Mouse (Mus musculus) erythroid progenitor cell, adult 5-6 weeks (primary cell): Measurements from ENCODE around the gene Enpep. TPM values are rescaled to one million over a fixed set of nuclear protein-coding genes. Genes with fewer than 3 reads are reported as not detected.

Source experiments
- ATAC-seq: replicated peaks from 2 replicates; pipeline ENCODE4 v1.8.0; 2016; ENCODE audit warnings: moderate number of reproducible peaks, mild to moderate bottlenecking, moderate TSS enrichment, inconsistent platforms; ENCODE audit not compliant: poor library complexity, low FRiP score, severe bottlenecking
- total RNA-seq, 2 experiments: library from RNA; stranded (forward) in 1 of 2; stranded (reverse) in 1 of 2; fragments of 150-400 nt in 1 of 2; fragments of 186-747, 209-891 nt in 1 of 2; gene quantifications; 2 replicates each; pipeline versions ENCODE4 v1.2.3 to v1.2.4; 2015 to 2017; ENCODE audit warnings: low replicate concordance in 2 of 2

Gene Enpep
- total RNA-seq, 2 experiments from 2014 or later = 0.84 to 2.6 TPM

DNA sequence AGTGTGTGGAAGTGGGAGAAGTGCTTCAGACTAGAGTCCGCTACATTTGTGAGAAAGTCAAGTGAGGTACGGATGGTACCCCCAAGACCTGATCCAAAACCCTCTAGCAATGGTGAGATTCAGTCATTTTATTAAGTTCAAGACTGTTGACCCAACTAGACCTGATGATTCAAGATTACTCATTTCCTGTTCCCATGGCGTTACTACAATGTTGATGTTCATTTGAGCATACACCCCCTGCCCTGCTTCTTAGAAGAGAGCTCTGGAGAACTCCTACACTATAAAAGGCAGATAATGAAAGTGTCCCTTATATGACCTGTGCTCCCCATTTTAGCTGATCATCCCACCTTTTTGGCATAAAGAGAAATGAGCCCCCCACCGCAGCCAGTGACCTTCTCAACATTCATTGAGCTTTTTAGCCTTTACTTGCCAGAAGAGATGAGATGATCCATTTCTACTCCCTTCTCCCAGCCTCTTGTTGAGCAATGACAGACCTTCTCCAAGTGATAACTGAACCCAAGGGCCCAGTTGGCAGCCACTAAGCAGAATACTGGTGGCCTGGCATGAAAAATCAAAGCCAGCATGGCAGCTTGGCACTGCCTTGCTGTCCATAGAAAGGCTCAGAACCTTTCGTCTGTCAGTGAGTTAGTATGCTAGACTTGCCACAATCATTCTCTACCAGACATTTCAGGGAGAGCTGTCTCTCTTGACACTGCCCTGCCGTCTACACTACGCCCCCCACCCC is 18.7 kb downstream of the Enpep start:
- no peak for ATAC-seq

DNA sequence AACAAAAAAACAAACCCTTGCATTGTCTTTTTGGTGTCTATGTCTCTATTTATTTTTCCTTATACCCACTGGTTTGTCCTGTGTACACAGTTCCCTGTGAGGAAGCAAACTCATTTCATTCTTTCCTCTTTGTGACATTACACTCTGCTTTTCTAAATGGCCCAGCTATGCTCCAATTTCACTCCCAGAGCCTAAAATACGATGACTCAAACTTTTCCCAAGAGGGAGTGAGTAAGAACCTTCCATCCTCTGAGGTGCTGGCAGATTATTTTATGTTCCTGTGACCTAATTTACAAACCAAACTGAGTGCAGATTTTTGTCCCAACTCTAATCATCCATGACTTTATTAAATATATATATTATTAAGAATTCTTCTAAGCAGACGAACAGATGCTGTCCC is 19.3 kb downstream of the Enpep start:
- ATAC-seq = no peak

- ATAC-seq = no peak
Observed at GRCm38 (mm10) chr3:129312511-129312910, 20.0 kb downstream of the Enpep start.

- ATAC-seq = no peak
Observed at GRCm38 (mm10) chr3:129311951-129312350, 20.6 kb downstream of the Enpep start.

- no peak for ATAC-seq
Observed at GRCm38 (mm10) chr3:129309926-129310325, 22.6 kb downstream of the Enpep start.

GRCm38 (mm10) chr3:129308876-129309275 is 23.6 kb downstream of the Enpep start:
- no peak for ATAC-seq

DNA sequence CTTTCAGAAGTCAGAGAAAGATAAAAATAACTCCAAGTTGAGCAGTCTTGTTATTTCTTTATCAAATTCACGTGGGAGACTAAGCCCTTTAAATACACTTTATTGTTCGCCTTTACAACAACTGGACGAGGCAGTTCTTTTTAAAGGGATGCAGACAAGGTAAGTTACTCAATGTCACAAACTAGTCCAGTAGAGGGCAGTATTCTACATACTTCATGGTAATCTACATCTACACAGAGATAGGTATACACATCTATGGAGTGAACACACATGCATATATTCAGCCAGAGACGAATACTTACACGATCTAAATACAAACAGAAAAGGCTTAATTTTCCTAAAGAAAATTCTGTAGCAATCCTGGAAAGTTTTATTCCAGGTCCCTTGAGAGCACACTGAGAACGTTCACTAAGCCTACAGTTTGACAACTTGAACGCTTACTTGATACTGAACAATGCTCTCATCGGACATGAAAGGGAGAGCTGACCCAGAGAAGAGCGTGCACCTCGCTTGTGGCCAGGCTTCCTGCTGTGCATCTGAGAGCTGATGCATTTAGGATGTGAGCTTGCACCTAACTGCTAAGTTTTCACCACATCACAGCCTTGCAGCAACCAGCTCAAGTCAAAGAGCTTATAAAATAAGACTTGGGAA is 24.3 kb downstream of the Enpep start:
- no peak for ATAC-seq

- no peak for ATAC-seq
Observed at GRCm38 (mm10) chr3:129303941-129304340, 28.6 kb downstream of the Enpep start.

DNA sequence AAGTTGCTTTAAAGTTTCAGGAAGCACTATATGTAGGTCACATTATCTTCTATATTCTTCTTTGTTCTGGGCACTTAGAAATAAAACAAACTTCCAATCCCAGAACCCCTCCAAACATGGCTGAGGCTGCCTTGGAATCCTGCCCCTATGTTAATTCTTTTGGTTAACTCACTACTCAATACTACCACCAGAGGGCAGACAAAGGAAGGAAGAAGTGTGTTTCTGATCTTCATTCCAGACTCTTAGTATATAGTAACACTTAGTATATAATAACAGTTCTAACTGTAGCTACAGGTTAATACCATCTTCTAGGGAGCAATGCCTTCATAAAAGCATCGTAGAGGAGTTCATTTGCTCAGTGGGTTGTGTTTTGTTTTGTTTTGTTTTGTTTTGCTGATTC is 32.6 kb downstream of the Enpep start:
- ATAC-seq = no peak

DNA sequence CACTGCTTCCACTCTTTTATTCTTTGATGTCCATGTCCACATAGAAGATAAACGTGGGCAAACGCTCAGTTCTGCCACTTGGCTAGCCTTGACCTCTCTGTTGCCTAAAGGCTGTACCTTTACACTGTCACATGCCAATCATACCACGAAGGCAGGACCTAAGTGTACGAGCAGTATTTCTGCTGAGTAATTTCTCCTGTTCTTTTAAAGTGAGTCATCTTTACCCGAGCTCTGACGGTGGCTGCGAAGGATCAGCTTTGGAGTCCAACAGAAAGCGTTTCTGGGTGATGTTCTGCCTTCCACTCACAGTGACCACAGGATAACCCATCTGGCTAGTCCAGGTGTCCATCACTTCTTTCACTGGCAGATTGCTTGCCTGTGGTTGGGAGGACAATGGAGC is 33.9 kb downstream of the Enpep start:
- no peak for ATAC-seq

DNA sequence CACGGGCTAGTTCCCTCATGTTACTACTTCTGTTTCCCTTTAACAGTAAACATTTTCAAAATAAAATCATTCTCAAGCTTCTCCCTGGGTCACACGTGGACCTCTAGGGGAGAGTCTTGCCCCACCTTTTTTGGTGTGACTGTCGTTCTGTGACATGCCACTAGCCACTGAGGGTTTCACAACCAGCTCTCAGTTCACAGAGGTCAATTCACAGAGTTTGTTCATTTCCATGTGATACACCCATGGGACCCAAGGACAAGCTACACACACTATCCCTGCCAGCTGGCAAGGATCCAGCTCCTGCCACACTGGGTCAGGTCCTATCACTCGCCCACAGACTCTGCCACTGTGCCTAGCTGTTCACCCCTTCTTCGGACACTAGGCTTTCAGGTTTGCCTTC is 35.5 kb downstream of the Enpep start:
- no peak for ATAC-seq

DNA sequence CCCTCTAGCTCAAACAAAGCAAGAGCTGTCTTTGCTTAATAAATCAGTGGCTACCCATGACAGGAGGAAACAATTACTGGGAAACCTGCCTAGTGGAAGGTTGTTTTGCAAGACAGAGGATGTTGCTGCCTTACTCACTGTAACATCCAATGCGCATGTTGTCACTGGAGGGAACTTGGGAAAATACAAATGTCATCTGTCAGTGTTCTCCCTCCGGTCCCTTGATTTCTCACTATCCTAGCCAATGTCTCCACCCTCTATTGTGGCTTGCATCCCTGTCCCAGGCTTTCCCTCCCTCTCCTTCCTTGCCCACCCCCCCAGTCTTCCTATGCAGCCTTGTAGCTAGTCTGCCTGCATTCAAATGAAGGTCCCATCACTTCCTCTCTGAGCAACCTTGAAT is 36.6 kb downstream of the Enpep start:
- no peak for ATAC-seq

GRCm38 (mm10) chr3:129289536-129289935 is 43.0 kb downstream of the Enpep start:
- no peak for ATAC-seq

DNA sequence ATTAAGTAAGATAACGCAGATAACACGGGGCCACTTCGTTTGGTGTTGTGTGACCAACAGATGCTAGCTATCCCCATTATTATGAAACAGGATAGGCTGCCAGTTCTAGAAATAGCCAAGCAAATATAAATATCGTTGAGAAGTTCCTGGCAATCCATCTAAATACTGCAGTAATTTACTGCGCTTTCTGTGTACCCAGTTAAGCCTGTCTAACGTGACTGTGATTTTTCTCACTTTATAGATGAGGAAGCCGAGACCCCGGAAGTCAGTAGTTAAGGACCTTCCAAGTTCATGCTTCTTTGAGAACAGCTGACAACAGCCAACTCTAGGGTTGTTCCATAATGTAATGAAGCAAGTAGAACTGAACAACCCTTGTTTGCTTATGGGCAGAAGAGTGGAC is 45.4 kb downstream of the Enpep start:
- ATAC-seq = no peak

DNA sequence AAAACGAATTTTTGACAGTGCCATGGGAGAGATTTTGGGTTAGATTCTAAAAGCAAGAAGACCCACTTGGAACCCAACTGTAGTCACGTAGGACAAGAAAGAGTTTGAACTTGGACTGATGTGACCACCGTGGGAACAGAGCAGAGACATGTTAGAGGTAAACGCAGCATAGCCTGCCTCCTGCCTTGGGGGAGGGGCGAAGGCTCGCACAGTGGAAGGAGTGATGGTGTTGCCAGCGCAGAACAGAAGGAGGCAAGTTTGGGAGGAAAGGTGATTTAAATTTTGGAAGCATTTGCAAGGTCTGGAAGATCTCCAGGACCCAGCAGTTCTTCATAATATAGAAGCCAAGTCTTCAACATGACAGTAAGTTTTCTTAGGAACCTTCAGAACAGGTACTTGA is 46.1 kb downstream of the Enpep start:
- no peak for ATAC-seq

DNA sequence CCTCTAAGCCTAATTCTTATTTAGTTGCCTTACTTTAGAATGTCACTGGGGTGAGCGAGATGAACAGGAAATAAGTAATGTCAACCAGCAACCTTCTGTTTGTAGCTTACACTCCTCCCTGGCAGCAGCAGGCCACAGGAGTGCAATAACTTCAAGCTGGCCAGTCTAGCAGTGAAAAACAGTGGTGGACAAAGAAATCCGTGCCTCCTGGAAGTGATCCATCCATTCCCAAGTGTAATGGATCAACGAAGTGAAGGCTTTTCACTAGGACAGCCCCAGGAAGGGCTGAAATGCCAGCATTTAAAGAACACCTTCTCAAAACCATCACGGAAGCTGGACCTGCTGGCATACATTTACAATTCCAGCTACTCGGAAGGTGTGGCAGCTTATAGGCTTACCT is 48.2 kb downstream of the Enpep start:
- no peak for ATAC-seq

- no peak for ATAC-seq
Observed at GRCm38 (mm10) chr3:129279441-129279840, 53.1 kb downstream of the Enpep start.

DNA sequence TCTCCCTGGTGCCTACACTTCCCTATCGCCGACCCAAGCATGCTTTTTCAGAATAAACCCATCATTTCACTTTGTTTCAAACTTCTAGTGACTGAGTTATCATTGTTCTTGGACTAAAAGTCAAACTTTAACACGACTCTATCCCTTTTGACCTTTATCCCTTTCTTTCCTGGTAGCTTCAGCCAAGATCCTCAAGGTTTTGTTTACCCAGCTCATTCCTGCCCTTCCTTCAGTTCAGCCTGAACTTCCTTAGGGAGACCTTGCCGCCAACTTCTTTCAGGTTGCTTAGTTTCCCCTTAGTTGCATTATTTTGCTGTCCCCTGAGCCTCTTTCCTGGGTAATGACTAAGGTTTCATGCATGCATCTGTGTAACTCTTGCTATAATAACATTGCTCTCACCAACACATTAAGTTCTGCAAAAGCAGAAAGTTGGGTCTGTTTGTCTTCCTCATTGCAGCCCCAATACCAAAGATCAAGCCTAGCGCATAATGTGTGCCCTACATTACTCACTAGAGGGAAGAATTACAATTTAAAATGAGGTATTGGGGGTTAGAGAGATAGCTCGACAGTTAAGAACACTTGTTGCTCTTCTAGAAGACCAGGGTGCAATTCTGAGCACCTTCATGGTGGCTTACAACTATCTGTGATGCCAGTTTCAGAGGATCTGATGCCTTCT is 59.2 kb downstream of the Enpep start:
- ATAC-seq = no peak

DNA sequence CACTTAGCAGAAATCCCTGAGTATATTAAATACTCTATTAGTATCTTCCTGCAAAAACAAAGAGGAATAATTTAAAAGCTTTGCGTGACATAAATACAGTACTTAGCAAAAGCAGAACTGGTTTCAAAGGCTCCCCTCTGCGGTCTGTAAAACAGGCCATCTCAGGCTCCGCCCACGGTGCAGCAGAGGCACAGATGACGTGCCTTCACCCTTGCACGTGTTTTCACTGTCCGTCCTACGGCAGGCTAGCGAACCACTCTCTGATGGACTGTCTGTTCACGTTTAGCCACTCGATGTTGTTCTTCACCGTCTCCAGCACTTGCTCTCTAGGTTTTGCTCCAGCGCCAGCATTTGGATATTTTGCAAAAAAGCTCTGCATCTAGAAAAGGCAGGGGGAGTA is 62.5 kb downstream of the Enpep start:
- no peak for ATAC-seq

DNA sequence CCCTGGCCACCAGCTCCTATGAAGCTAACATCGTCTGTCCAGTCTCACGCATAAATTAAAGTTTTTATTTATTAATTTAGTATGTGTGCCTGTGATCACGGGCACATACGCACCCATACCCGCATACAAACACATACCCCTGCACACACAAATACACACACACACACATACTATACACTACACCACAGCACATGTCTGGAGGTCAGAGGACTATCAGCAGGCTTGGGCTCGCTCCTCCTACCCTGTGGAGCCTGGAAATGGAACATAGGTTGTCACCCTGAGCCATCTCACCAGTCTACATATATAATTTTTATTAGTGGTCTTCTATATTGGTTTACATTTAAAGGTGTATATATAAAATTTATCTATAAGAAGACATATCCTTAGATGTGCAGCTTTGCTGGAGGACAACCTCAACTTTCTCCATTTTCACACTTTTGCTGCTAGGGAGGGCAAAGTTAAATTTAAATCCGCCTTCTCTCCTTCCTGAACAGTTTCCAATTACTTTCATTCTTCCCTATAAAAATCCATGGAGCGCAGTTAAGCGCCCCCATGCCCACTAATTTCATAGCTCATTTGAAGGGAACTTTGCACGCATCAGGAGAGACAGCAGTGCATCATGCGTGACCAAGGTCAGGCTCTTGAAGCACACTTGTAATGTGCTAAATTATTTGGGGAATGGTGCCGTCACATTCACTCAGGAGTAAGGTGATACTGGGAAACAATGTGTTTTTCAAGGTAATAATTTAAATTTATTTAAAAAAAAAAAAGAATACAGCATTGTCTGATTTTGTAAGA is 63.4 kb downstream of the Enpep start:
- no peak for ATAC-seq
